Mouse (Mus musculus) heart, adult 2 months (tissue): Measurements from ENCODE around the gene Lfng.

Experiments used
- CTCF ChIP-seq: fragments of 200-600 bp; IDR thresholded peaks from 2 replicates; pipeline ENCODE4 v1.8.1; 2022; ENCODE audit warnings: antibody characterized with exemption, mild to moderate bottlenecking, moderate library complexity
- EP300 ChIP-seq: fragments of 200-500 bp; IDR thresholded peaks from 2 replicates; pipeline ENCODE4 v1.6.1; 2011; ENCODE audit warnings: low read depth, low read length, control low read depth; ENCODE audit not compliant: insufficient read depth
- POLR2A ChIP-seq: fragments of 200-500 bp; IDR thresholded peaks from 2 replicates; pipeline ENCODE4 v1.6.1; 2011; ENCODE audit warnings: mild to moderate bottlenecking, low read depth, low read length, control low read depth; ENCODE audit not compliant: insufficient read depth

DNA sequence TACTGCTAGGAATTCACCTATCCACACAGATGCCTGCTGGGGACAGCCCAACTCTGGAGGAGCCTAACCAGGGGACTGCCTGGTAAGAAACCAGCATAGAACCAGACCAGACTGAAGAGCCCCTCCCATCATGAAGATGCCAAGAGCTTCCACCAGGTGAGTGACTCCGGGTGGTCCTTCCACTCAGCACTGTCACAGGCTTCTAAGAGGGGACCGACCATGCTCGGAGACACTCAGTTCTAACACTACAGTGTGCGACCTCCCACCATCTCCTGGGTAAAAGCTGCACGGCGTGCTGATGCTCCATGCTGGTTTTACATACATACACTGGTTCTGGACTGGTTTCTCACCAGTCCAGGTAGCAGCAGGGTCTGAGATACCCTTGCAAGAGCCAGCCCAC, 39.1 kb downstream of the Lfng start:
- no peak for TF ChIP-seq POLR2A
- no peak for TF ChIP-seq CTCF
- TF ChIP-seq EP300 = no peak
